Mouse (Mus musculus): ENCODE measurements around the gene Actn2. TPM values are rescaled to one million over a fixed set of nuclear protein-coding genes. Genes with fewer than 3 reads are reported as not detected.

Actn2 gene
- polyA plus RNA-seq, 1 experiment from 2014 or later: 3.5 TPM

DNA sequence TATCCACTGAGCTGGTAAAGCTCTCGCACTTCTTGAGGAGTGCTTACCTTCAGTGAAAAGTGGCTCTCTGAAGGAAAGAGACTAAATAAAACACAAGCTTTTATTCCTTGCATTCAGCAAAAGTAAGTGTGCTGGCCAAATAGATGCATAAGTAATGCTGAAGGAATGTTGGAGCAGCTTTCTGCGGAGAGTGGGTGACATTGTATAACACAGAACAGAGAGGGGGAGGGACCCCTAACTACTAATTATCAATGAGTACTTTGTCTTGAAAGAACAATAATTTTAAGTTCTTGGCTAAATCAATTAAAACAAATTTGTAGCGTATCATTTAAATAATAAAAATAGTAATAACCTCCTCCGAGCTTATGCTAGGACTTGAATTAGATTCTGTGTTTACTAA, 29.2 kb downstream of the Actn2 start:
- TF ChIP-seq CTCF (IDR thresholded peaks at IDR 0.05; ENCODE audit: low read depth): no peak
- 82% methylated on average over 4 of the region's 4 CpGs for WGBS
- DNase-seq (ENCODE audit: low spot score): no peak

DNA sequence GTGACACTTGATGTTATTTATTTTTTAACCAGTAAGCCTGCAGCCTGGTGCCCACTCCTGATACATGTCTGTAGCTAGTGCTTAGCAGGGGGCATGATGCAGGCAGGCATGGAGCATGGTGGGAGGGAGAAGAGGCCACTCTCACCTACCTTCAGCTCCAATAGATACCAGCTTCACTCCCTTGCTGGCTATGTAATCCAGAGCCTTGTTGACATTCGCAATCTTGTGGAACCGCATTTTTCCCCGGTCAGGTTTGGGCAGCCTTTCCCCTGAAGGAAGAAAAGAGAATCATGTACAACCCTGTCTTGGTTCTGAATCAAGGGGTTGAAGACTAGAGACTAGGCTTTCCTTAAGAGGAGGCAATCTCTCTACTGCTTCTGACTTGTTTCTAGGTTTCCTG, 31.1 kb downstream of the Actn2 start:
- H3K4me2 ChIP-seq (ENCODE audit: low read length): no peak overlapping the region
- no peak for DNase-seq (ENCODE audit: low spot score)
- no peak overlapping the region for H3K9ac ChIP-seq (ENCODE audit: low read depth, low read length)
- no peak for TF ChIP-seq CTCF (IDR thresholded peaks at IDR 0.05; ENCODE audit: low read depth)
- no peaks in the 10 kb centered on the region for H3K36me3 ChIP-seq (ENCODE audit: insufficient read depth, low read length)
- H3K27me3 ChIP-seq (ENCODE audit: insufficient read depth, low read length): no peaks in the 10 kb centered on the region
- ATAC-seq (replicated peaks; ENCODE audit: low FRiP score, low read depth): no peak
- no peaks in the 10 kb centered on the region for H3K9me3 ChIP-seq (replicated peaks; ENCODE audit: low read length)
- no peak overlapping the region for H3K27ac ChIP-seq
- H3K4me1 ChIP-seq (replicated peaks; ENCODE audit: insufficient read depth, low read length): no peaks in the 10 kb centered on the region
- 91% methylated on average over 3 of the region's 3 CpGs for WGBS
- H3K4me3 ChIP-seq (replicated peaks; ENCODE audit: low read depth, low read length): no peak overlapping the region

More for the DNA sequence above, 29.2 kb downstream of the Actn2 start:
- H3K27me3 ChIP-seq (ENCODE audit: insufficient read depth, low read length): no peaks in the 10 kb centered on the region
- no peak overlapping the region for H3K9ac ChIP-seq (ENCODE audit: low read depth, low read length)
- H3K36me3 ChIP-seq (ENCODE audit: insufficient read depth, low read length): no peaks in the 10 kb centered on the region
- no peak overlapping the region for H3K4me2 ChIP-seq (ENCODE audit: low read length)
- ATAC-seq (replicated peaks; ENCODE audit: low FRiP score, low read depth): no peak
- no peaks in the 10 kb centered on the region for H3K4me1 ChIP-seq (replicated peaks; ENCODE audit: insufficient read depth, low read length)
- no peak overlapping the region for H3K4me3 ChIP-seq (replicated peaks; ENCODE audit: low read depth, low read length)
- H3K9me3 ChIP-seq (replicated peaks; ENCODE audit: low read length): no peaks in the 10 kb centered on the region
- no peak overlapping the region for H3K27ac ChIP-seq

DNA sequence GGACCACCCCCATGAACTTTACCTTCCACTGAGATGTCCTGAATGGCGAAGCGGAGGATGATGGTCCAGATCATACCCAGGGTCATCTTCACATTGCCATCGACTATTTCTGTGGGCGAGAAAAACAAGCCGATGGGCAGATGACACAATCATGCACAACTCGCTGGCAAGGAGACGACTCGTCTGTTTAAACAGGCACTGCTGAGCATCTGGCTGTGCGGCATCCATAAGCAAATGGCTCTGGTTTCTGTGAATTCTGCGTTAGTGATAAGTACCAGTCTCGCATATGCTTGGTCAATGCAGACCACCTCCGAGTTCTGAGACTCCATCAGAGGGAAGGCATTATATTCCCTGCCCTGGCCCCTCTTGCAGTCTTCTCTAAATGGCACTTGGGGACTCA, 31.7 kb downstream of the Actn2 start:
- 91% methylated on average over 12 of the region's 12 CpGs for WGBS
- ATAC-seq (replicated peaks; ENCODE audit: low FRiP score, low read depth): no peak
- H3K36me3 ChIP-seq (ENCODE audit: insufficient read depth, low read length): no peaks in the 10 kb centered on the region

DNA sequence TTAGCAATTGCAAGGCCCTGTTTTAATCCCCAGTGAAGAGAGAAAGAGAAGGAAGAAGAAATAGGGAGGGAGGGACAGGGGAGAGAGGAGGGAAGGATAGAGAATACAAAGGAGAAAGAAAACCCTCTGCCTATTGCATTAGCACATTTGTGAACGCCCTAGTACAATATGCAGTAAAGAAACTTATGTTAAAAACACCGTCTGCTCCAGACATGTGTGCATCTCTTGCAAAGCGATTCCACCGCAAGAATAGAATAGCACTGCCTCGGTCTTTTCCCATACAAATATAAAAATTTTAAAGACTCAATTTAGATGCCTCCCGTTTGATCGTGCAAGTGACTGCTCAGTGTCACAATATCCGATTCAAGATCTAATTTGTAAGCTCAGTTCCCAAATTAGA, 32.1 kb downstream of the Actn2 start:
- H3K4me3 ChIP-seq (replicated peaks; ENCODE audit: low read depth, low read length): no peak overlapping the region
- H3K9me3 ChIP-seq (replicated peaks; ENCODE audit: low read length): no peaks in the 10 kb centered on the region
- DNase-seq (ENCODE audit: low spot score) (no peak), ATAC-seq (replicated peaks; ENCODE audit: low FRiP score, low read depth) (no peak)
- no peak overlapping the region for H3K27ac ChIP-seq
- WGBS: 83% methylated on average over 8 of the region's 8 CpGs
- no peak overlapping the region for H3K9ac ChIP-seq (ENCODE audit: low read depth, low read length)
- no peaks in the 10 kb centered on the region for H3K4me1 ChIP-seq (replicated peaks; ENCODE audit: insufficient read depth, low read length)
- H3K36me3 ChIP-seq (ENCODE audit: insufficient read depth, low read length): no peaks in the 10 kb centered on the region
- no peak overlapping the region for H3K4me2 ChIP-seq (ENCODE audit: low read length)
- no peaks in the 10 kb centered on the region for H3K27me3 ChIP-seq (ENCODE audit: insufficient read depth, low read length)
- TF ChIP-seq CTCF (IDR thresholded peaks at IDR 0.05; ENCODE audit: low read depth): no peak

More for the DNA sequence above, 31.7 kb downstream of the Actn2 start:
- TF ChIP-seq CTCF (IDR thresholded peaks at IDR 0.05; ENCODE audit: low read depth): no peak
- Histone ChIP-seq H3K27me3 (ENCODE audit: insufficient read depth, low read length) (no peaks in the 10 kb centered on the region), H3K4me1 (replicated peaks; ENCODE audit: insufficient read depth, low read length) (no peaks in the 10 kb centered on the region), H3K9ac (ENCODE audit: low read depth, low read length) (no peak overlapping the region), H3K9me3 (replicated peaks; ENCODE audit: low read length) (no peaks in the 10 kb centered on the region), H3K27ac (no peak overlapping the region), H3K4me3 (replicated peaks; ENCODE audit: low read depth, low read length) (no peak overlapping the region), H3K4me2 (ENCODE audit: low read length) (no peak overlapping the region)
- no peak for DNase-seq (ENCODE audit: low spot score)

DNA sequence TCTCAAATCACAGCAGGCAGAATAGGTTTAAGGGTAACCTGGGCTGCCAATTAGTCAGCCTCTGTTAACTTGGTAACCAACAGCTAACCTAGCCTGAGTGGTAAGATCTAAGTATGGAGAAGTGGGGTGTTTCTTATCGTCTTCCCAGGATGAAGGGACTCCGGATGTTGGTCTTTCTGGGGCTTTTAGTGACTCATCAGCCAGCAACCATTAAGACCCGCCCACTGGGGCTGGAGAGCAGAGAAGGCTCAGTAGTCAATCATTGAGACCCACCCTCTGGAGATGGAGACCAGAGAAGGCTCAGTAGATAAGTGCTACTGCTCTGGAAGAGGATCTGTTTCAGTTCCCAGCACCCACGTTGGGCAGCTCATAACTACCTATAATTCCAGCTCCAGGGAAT, 33.3 kb downstream of the Actn2 start:
- H3K4me3 ChIP-seq (replicated peaks; ENCODE audit: low read depth, low read length): no peak overlapping the region
- H3K27me3 ChIP-seq (ENCODE audit: insufficient read depth, low read length): no peaks in the 10 kb centered on the region
- H3K9ac ChIP-seq (ENCODE audit: low read depth, low read length): no peak overlapping the region
- no peak for TF ChIP-seq CTCF (IDR thresholded peaks at IDR 0.05; ENCODE audit: low read depth)
- DNase-seq (ENCODE audit: low spot score): no peak
- no peaks in the 10 kb centered on the region for H3K36me3 ChIP-seq (ENCODE audit: insufficient read depth, low read length)
- H3K27ac ChIP-seq: no peak overlapping the region
- no peak overlapping the region for H3K4me2 ChIP-seq (ENCODE audit: low read length)
- no peak for ATAC-seq (replicated peaks; ENCODE audit: low FRiP score, low read depth)
- H3K9me3 ChIP-seq (replicated peaks; ENCODE audit: low read length): no peaks in the 10 kb centered on the region
- H3K4me1 ChIP-seq (replicated peaks; ENCODE audit: insufficient read depth, low read length): no peaks in the 10 kb centered on the region
- 72% methylated on average over 4 of the region's 4 CpGs for WGBS

DNA sequence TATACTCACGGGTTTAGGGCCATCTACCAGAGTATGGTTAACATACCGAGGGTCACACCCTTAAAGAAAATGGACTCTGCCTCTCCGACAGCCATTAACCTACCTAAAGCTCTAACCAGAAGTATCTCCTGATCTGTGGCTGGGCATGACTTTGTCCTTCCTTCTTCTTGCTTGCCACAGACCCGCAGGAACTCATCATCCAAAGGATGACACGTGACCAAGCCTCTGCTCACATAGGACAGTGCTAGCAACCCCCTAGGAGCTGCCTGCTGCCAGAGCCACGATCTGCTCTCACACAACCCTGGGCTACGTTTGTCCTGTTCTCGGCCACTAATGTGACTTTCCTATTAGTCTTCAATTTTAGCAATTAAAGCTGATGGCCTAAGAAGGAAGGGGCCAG, 35.0 kb downstream of the Actn2 start:
- no peaks in the 10 kb centered on the region for H3K9me3 ChIP-seq (replicated peaks; ENCODE audit: low read length)
- H3K4me1 ChIP-seq (replicated peaks; ENCODE audit: insufficient read depth, low read length): no peaks in the 10 kb centered on the region
- H3K4me3 ChIP-seq (replicated peaks; ENCODE audit: low read depth, low read length): no peak overlapping the region
- H3K27ac ChIP-seq: no peak overlapping the region
- H3K9ac ChIP-seq (ENCODE audit: low read depth, low read length): no peak overlapping the region
- H3K4me2 ChIP-seq (ENCODE audit: low read length): no peak overlapping the region
- no peaks in the 10 kb centered on the region for H3K36me3 ChIP-seq (ENCODE audit: insufficient read depth, low read length)
- no peaks in the 10 kb centered on the region for H3K27me3 ChIP-seq (ENCODE audit: insufficient read depth, low read length)
- ATAC-seq (replicated peaks; ENCODE audit: low FRiP score, low read depth) (no peak), DNase-seq (ENCODE audit: low spot score) (no peak)
- TF ChIP-seq CTCF (IDR thresholded peaks at IDR 0.05; ENCODE audit: low read depth): no peak
- 85% methylated on average over 8 of the region's 8 CpGs for WGBS

DNA sequence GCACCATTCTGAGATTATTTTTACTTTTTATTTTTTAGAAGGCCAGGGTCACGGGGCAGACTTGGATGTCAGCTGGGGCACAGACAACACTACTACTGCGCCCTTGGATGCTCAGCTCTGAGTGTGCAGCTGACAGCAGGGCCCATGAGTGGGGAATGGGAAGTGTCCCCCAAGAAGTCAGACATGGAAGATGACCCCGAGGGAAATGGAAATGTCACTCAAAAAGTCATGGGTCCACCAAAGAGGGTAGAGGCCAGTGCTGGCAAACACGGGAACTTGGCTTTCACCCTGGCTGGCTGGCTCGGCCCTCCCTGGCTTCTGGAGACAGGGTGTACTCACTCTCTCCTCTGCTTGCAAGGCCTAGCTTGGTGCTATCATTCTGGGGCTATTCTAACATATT, 35.6 kb downstream of the Actn2 start:
- H3K27ac ChIP-seq: no peak overlapping the region
- no peak overlapping the region for H3K9ac ChIP-seq (ENCODE audit: low read depth, low read length)
- ATAC-seq (replicated peaks; ENCODE audit: low FRiP score, low read depth): no peak
- TF ChIP-seq CTCF (IDR thresholded peaks at IDR 0.05; ENCODE audit: low read depth): no peak
- WGBS: 87% methylated on average over 5 of the region's 5 CpGs
- no peaks in the 10 kb centered on the region for H3K36me3 ChIP-seq (ENCODE audit: insufficient read depth, low read length)
- DNase-seq (ENCODE audit: low spot score): no peak
- H3K9me3 ChIP-seq (replicated peaks; ENCODE audit: low read length): no peaks in the 10 kb centered on the region
- no peak overlapping the region for H3K4me3 ChIP-seq (replicated peaks; ENCODE audit: low read depth, low read length)
- no peaks in the 10 kb centered on the region for H3K4me1 ChIP-seq (replicated peaks; ENCODE audit: insufficient read depth, low read length)
- no peaks in the 10 kb centered on the region for H3K27me3 ChIP-seq (ENCODE audit: insufficient read depth, low read length)
- H3K4me2 ChIP-seq (ENCODE audit: low read length): no peak overlapping the region

Data from kidney, postnatal 0 days (tissue).